In genomic region chr14:93891371-93891746, GRCm38 (mm10) we compare ENCODE assay signal across 9 mouse cellular contexts. TPM values are rescaled to one million over a fixed set of nuclear protein-coding genes. Genes with fewer than 3 reads are reported as not detected.
DNase-seq lines count a peak whose midpoint lies in the region; ATAC-seq lines count a peak whose summit lies in the region.
"Had no signal": no experiment of that assay in that cellular context is flagged by ENCODE, and none has a peak within 500 bp of the region (broad histone marks: within the 10 kb centered on the region; RNA-seq: fewer than 3 reads in every experiment).

No protein-coding gene starts in this region.

- peak overlapping the region; percentile 93 for H3K4me2 ChIP-seq in kidney, embryonic 14.5 days (replicated peaks; ENCODE audit: low read depth, low read length)
- H3K4me2 ChIP-seq in heart, embryonic 14.5 days (ENCODE audit: low read length): peak overlapping the region; percentile 93
- H3K4me2 ChIP-seq in liver, embryonic 13.5 days: peak overlapping the region; percentile 59

- no peak overlapping the region for H3K27ac ChIP-seq in kidney, embryonic 14.5 days (ENCODE audit: low read depth, low read length)
- H3K27ac ChIP-seq in heart, embryonic 14.5 days (replicated peaks in 1 of 2; ENCODE audit: control insufficient read depth in 1 of 2, insufficient read depth in 1 of 2, low read depth in 2 of 2, low read length in 2 of 2): peak overlapping the region; percentile 61
- no peak overlapping the region for H3K27ac ChIP-seq in liver, embryonic 13.5 days

- H3K9ac ChIP-seq in kidney, embryonic 14.5 days (ENCODE audit: low read depth, low read length): peak overlapping the region; percentile 51; the same call in 1 of the 2 replicates
- peak overlapping the region; percentile 69 for H3K9ac ChIP-seq in heart, embryonic 14.5 days (ENCODE audit: low read length)
- no peak overlapping the region for H3K9ac ChIP-seq in liver, embryonic 13.5 days

- H3K9me3 ChIP-seq in kidney, embryonic 14.5 days (ENCODE audit: control insufficient read depth, low read length): no peaks in the 10 kb centered on the region
- H3K9me3 ChIP-seq in heart, embryonic 14.5 days (ENCODE audit: control insufficient read depth, low read length): no peaks in the 10 kb centered on the region
- H3K9me3 ChIP-seq in liver, embryonic 13.5 days (replicated peaks): no peaks in the 10 kb centered on the region

- peak overlapping the region; percentile 60 for H3K4me3 ChIP-seq in kidney, embryonic 14.5 days (ENCODE audit: low read length)
- H3K4me3 ChIP-seq in heart, embryonic 14.5 days (ENCODE audit: control insufficient read depth in 1 of 2, insufficient read depth in 1 of 2, low read depth in 1 of 2, low read length in 2 of 2): peak overlapping the region; percentile 54 to 60
- peak overlapping the region; percentile 40 for H3K4me3 ChIP-seq in liver, embryonic 13.5 days (replicated peaks)

- WGBS in kidney, embryonic 14.5 days: 1% methylated on average over 13 of the region's 13 CpGs
- WGBS in heart, embryonic 14.5 days: 2% methylated on average over 13 of the region's 13 CpGs
- WGBS in liver, embryonic 13.5 days (ENCODE audit: insufficient replicate concordance): 3% methylated on average over 13 of the region's 13 CpGs

- DNase-seq in kidney, adult 18-20 months: no peak
- peak; percentile 51 to 67 for DNase-seq in cerebellum, adult 18-20 months
- no peak for DNase-seq in liver, embryonic 13.5 days
- DNase-seq in right cerebral cortex, postnatal 4 days: peak; percentile 45
- no peak for DNase-seq in adrenal gland, postnatal 36 days

- ATAC-seq in kidney, embryonic 14.5 days (ENCODE audit: low FRiP score, low TSS enrichment): peak; percentile 2; the same call in 1 of the 2 replicates
- ATAC-seq in heart, embryonic 14.5 days (ENCODE audit: insufficient number of reproducible peaks, insufficient read depth, low FRiP score, low read depth): no peak
- ATAC-seq in liver, embryonic 13.5 days (ENCODE audit: low read depth): no peak
- no peak for ATAC-seq in megakaryocyte progenitor cell, adult 5-6 weeks (replicated peaks; ENCODE audit: poor library complexity)

- peaks cover 3% of the 10 kb centered on the region; the same call in 1 of the 2 replicates for H3K27me3 ChIP-seq in kidney, embryonic 14.5 days (ENCODE audit: control insufficient read depth, insufficient read depth, low read length)
- no peaks in the 10 kb centered on the region for H3K27me3 ChIP-seq in heart, embryonic 14.5 days (ENCODE audit: control insufficient read depth, insufficient read depth, low read length)
- peaks cover 26% of the 10 kb centered on the region for H3K27me3 ChIP-seq in liver, embryonic 13.5 days

- no peaks in the 10 kb centered on the region for H3K36me3 ChIP-seq in kidney, embryonic 14.5 days (ENCODE audit: control insufficient read depth, insufficient read depth, low read length)
- no peaks in the 10 kb centered on the region for H3K36me3 ChIP-seq in heart, embryonic 14.5 days (ENCODE audit: control insufficient read depth, insufficient read depth, low read length)
- H3K36me3 ChIP-seq in liver, embryonic 13.5 days: no peaks in the 10 kb centered on the region

- H3K4me1 ChIP-seq in kidney, embryonic 14.5 days (ENCODE audit: control insufficient read depth, insufficient read depth, low read length): 0 out of 2 replicates have a peak, but pooled peaks cover 6% of the 10 kb centered on the region
- H3K4me1 ChIP-seq in heart, embryonic 14.5 days (ENCODE audit: control insufficient read depth in 2 of 2, insufficient read depth in 2 of 2, low read length in 2 of 2): no peaks in the 10 kb centered on the region; a peak in 1 of 4 replicates
- no peaks in the 10 kb centered on the region for H3K4me1 ChIP-seq in liver, embryonic 13.5 days (replicated peaks)

RNA-seq across cellular contexts. Expression of gene Pcdh9, which starts 0.9 kb away (rescaled TPM):
- 13.8 and 17.7 TPM in 2 replicates for polyA plus RNA-seq in kidney, embryonic 14.5 days (2014; fragmentation: Nextera tagmentation; extraction: Ambion mirVana)
- polyA plus RNA-seq in heart, embryonic 14.5 days (2014; fragmentation: Nextera tagmentation; extraction: Ambion mirVana): 7.4 and 8.1 TPM in 2 replicates
- 0.71 and 0.80 TPM in 2 replicates for polyA plus RNA-seq in liver, embryonic 13.5 days (2015; fragmentation: Nextera tagmentation; extraction: Ambion mirVana)
- total RNA-seq in megakaryocyte progenitor cell, adult 5-6 weeks (2015): not detected in 2 replicates
- not detected in 2 replicates for total RNA-seq in megakaryocyte progenitor cell, adult 5-6 weeks (2017)
- 1 to 10 TPM; 1.6 to 3.1 TPM for total RNA-seq in adrenal gland, postnatal 36 days (2021)
- polyA plus RNA-seq: Patski had no signal

Comparison
In these comparisons a context has a peak if more than half of its experiments do, and no peak if none do; other contexts are left out.
1. H3K27ac ChIP-seq: peak in heart, embryonic 14.5 days (2 of 2); none in kidney, embryonic 14.5 days (single experiment) and liver, embryonic 13.5 days (single experiment).
2. DNase-seq: peak in cerebellum, adult 18-20 months (2 of 2) and right cerebral cortex, postnatal 4 days (single experiment); none in kidney, adult 18-20 months (single experiment), liver, embryonic 13.5 days (single experiment) and adrenal gland, postnatal 36 days (0 of 2).
3. Peak in every context shown above with its lines, with median percentiles within 50 percentile points of each other: H3K4me2 ChIP-seq and H3K4me3 ChIP-seq.